Mouse (Mus musculus) embryo, embryonic 10 days (tissue): ENCODE data around the gene Tollip.
A peak's percentile ranks its signal among the peaks of the same experiment; 100 is the strongest.

Experiments used
- DNase-seq: peaks from one replicate; pipeline ENCODE4 v3.0.0-alpha.2; 2015; ENCODE audit warnings: low spot score

Gene Tollip

DNA sequence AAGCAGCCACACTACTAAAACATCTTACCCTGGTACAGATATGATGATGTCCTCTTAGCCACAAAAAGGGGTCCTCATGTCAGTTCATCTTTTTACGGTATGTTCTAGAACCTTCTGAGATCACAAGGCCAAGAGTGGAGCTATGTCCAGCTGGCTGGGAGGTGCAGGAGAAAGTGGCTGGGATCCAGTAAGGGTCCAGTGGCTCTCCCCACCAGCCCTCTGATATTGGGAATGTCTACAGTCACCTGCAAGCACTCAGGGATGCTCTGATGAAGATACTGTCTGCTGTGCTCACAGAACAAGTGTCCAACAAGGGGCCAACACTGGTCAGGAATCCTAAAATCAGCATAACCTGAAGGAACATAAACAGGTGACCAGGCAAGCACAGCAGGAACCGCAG, at the start of gene Tollip:
Gene Tollip, minus strand, starts transcription at position 101 of the 400 bp plus-strand sequence.
- no peak for DNase-seq

DNA sequence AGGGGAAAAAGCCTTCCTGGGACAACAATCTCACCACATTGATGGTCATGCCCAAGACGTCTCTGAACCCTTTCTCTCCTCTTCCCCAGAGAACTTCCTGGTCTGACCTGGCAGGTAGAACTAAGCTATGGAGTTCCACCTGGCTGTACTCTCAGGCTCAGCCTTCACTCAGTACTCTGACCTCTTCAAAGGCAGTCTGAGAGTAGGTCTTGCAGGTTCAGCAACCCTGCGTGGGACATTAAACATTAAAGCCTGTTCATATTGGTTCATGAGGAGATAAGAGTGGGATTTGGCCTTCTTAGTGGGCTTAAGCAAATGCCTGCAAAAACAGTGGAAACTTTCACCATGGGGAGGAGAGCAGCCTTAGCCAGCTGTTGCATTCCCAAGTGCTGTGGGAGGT, 48.0 kb upstream of the Tollip start:
- no peak for DNase-seq

DNA sequence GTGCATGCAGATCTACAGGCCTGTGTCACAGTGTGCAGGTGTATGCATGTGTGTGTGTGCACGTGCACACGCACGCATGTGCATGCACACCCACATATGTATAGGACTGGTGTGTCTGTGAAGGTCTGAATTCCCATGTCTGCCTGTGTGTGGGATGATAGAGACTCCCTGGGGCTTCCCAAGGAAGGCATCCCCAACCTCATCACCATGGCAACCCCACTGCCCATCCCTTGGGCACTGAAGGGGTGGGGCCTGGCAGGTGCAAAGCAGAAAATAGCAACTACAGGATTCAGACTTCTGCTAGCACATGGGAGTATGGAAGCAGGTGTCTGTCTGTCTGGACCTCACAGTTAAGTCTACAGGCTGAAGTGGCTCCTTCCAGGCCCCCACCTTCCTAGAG, 44.2 kb upstream of the Tollip start:
- no peak for DNase-seq

DNA sequence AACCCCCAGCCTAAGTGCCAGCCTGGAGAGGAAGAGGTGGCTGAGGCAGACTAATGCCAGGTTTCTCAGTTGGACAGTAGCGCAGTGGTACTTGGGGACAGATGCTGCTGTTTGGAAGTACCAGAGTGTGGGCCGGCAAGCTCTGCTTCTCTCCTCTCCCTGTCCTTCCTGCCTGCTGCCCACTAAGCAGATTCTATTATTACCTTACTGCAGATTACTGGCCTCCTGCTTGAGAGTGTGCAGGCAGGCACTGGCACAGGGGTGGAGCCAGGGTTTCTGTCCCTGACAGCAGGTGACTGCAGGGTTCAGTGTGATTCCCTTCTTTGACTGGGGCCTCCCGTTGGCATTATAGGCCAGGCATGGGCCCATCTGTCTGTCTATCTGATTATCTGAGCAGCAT, 43.2 kb upstream of the Tollip start:
- no peak for DNase-seq

DNA sequence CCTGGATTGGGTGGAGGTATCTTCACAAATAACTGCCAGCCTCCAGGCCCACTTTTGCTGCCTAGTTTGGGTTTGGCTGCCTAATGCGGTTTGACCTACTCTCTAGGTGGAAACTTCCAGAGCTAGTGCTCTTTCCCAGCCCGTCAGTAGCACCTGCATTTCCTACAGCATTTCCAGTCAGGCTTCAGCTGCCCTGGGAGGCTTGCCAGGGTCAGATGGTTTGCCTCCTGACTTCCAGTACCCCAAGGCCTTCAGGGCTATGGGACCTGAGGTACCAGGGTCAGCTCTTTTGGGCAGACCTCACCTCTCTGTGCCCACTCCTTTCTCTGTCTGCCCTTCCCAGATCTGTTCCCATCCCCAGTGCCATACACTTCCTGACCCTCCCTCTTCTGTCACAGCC, 42.6 kb upstream of the Tollip start:
- no peak for DNase-seq

DNA sequence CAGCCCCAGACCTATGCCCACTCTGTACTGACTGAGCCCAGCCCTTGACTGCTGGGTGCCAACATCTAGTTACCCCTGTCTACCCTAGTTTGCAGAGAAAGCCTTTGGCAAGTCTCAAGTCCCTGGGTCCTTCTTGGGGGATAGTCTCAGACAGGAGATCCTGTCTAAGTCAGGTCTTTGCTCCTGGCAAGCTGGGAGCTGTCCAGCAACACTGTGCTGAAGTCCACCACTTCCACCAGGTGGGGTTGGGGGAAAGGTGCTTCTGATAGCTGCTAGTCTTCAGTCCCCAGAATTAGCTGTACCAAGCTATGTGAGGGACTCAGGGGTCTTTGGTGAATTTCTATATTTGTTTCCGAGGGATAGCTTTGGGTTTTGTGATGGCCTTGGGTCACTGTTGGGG, 40.8 kb upstream of the Tollip start:
- DNase-seq: peak; percentile 60

DNA sequence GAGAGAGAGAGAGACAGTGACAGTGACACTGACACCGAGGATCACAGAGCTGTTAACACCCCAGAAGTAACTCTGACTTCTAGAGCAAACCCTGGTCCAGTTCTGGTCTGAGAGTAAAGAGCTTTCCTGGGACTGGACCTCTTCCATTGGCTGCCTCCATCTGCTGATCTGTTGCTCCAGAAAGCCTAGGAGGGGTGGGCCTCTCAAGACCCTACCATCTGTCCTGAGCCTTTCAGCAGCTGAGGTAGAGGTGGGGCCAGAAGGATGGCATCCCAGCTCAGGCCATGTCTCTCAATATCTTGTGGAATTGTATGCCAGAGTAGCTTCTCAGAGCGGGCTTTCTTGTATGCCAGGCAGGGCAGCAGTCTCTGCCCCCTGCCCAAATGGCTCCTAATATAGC, 39.9 kb upstream of the Tollip start:
- DNase-seq: no peak

DNA sequence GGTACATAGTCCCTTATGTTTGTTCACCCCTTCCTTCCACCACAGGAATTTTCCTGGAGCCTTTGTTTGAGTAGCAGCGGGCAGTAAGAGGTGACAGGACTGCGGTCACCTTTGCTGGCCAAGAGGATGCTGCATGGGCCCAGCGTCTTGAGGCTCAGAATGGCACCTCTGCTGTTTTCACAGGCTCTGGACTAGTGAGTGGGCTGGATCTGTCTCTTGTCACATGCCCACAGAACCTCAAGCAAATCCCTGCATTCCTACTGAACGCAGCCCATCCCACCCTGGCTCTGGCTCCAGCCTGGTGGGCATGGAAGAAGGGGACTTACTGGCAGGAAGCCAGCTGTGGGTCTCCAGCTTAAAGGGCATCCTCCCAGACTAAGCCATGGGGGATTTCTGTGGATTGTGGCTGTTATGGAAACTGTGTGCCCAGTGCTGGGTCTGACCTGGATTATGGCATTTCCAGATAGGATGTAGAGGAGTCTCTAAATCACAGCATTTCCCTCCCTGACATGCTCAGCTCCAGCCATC, 39.3 kb upstream of the Tollip start:
- DNase-seq: no peak

DNA sequence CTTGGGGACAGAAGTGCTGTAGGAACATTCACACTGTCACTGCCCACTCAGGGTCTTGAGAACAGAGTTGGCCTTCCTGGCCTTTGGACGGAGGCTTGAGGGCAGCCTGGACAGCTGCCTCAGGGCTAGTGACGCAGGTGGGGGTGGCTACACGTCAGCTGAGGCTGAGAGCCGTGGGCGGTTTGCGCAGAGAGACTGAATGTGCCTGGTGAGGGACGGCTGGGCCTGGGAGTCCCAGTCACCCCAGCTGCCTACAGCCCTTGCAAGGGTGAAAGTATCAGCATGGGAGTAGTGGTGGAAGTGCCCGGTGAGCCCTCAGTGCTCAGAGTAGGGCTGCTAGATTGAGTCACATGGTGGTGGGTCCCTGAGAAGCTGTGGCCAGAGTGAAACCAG, 37.9 kb upstream of the Tollip start:
- DNase-seq: no peak

DNA sequence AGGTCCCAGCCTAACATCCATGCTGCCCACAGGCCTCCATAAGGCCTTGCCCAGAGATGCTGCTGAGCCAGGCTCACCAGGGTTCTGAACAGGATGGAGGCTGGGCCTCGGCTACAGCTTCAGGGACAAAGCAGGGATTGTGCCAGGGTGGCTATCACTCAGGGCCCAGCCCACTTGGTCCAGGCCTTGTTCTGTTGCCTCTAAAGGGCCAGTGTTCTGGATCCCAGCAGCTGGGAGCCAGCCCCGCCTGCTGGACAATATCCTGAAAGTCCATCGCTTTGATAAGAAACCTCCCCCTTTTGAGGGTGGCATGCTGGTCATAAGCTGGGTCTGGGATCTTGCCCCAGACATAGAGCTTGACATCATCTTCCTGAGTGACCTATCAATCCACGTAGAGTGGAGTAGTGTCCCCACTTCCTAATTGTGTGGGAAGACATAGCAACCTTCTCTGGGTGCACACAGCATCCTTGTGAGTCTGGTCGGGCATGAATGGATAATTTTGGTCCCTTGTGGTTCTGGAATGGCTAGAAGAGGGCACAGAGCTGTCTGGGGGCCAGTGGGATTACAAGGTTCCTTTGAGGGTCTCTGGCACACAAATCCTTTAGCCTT, 37.4 kb upstream of the Tollip start:
- no peak for DNase-seq

DNA sequence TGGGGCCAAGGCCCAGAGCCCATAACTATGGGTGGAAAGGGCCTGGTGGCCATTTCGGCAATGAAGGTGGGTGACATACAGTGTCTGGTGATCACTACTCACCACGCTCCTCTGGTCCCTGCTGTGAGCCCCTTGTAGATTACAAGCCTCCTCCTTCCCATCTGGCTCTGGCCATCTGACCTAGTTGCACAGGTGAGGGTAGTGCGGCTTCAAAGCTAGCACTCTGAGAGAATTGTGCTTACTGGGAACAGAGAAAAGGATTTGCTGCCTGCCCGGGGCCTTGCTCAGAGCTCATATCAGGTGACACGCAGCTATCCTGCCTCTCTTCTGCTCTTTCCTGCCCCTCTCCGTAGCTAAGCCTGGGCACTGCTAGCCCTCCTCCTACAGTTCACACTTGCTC, 35.3 kb upstream of the Tollip start:
- DNase-seq: no peak

DNA sequence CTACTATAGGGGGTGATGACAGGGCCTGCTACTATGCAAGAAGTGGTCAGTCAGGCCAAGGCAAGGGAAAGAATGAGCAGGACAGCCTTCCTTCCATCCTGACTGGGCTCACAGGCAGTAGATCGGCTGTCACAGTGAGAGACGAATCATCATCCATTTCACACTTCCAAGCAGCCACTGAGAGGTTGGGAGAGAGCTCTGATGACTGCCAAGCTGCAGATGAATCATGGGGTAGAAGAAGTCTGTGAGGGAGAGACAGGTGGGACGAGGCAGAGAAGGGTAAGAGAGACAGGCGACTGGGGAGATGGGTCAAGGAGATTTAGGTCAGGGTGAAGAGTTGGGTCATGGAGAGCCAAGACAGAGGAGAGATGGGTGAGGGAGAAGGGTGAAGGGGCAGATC, 34.6 kb upstream of the Tollip start:
- DNase-seq: no peak

DNA sequence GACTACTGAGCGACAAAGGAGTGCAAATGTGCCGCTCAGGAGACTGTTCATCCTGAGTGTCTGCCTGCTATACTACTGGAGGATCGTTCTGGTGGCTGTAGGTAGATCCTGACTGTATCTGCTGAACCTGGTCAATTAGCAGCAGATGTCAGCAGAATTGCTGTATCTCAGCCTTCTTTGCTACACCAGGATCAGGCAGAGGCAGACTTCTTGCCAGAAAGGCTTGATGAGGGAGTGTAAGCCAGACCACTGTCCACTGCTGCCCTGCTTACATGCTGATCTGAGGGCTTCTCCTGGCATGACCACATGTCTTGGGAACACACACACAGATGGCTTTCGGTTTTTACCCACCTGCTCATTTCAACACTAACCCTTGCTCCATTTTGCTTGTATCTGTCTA, 33.5 kb upstream of the Tollip start:
- DNase-seq: no peak

DNA sequence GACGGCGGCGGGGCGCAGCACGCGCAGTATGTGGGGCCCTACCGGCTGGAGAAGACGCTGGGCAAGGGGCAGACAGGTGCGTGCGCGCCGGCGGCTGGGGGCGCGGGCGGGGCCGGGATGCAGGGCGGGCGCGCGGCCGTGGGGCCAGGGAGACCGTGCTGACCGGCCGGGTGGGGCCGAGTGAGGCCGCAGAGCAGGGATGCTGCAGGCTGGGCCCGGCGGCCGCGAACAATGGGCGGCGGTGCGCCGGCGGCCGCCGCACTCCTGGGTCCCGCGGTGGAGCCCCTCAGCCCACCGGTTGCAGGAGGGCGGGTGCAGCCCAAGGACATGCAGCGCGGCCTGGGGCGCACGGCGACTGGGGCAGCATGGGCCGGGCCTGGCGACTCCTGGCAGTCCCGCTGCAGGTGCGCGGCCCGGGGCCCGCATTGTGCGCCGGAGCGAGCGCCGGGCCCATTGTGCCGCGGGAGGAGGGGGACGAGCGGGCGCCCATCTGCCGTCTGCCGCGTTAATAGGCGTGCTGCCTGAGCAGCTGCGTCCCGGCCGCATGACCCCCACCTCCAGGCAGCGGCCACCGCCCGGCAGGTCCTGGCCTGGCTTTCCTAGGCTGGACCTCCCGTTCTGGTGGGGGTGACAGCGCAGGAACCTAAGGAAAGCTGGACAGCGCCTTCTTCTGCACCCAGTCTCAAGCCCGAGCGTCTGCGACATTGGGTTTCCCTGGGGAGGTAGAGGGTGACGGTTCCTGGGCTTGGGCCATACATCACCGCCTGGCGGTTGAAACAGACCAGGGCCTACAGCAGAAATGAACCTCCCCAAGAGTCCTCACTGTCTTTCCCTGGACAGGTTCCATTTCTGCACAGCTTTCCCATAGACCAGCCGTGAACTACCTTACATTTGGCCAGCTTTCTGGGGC, 32.1 kb upstream of the Tollip start:
- DNase-seq: peak; percentile 61

DNA sequence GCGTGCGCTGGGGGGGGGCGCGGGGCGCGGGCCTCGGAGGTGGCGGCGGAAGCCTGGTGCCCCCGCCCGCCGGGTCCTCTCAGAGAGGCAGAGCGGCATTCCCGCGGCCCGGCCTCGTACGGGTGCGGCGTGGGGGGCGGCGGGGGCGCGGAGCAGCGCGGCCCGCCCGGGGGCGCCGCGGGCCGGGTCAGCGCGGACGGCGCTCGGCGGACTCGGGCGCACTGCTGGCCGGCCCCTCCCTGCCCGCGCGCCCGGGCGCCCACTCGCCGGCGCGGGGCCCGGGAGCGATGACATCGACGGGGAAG, 31.4 kb upstream of the Tollip start:
- DNase-seq: no peak

DNA sequence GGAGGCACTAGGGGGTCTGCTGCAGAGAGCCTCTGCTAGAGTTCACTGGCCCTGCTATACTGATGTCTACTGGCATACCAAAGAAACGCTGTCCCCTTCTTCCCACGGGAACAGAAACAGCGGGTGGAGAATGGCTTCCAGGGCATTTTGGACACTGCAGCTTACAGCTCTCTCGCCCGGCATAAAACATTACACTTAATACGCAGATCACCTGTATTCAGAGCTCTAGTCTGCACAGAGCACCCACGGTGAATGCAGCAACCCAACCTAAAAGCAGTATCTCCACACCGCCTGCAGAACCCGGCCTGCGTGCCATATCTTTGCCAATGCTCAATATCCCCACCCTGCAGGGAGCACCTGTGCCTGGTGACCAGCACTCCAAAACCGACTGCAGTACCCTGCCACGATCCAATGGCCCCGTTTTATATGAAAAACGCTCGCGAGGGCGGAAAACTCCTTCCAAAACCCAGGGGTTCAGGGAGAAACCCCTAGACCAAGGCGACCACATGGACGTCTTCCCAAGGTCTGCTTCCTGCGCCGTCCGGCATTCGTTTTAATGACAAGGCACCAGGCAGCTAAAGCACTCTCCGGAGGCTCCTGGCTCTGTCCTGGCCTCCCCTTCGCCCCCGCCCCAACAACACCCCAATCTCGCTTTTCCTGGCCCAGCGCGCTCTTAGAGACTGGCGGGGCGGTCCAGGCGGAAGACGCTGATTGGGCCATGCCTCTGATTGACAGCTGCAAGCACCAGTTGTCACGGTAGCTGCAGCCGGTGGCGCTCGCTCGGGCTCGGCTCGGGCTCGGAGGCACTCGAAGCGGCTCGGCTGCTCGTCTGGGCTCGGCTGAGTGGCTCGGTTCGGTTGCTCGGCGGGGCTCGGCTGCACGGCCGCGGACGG, 30.8 kb upstream of the Tollip start, which contains the start of gene Brsk2:
Gene Brsk2, plus strand, starts transcription at position 846 of the 893 bp plus-strand sequence.
- DNase-seq: peak; percentile 97

DNA sequence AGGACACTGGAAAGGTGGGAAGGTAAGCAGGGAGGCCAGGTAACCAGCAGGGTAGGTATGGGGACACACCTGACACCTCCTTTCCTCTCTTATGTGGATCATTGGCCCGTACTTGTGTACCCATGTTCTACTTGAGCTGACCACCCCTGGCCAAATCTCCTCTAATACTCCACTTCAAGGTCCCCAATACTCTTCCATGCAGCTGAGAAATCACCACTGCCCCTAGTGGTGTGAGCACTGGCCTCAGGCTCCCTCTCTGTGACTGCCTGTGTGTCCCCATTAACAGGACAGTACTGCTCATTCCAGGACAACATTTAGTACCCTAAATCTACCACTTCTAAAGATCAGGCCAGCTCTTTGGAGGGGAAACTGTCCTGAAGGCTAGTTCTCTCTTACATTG, 29.7 kb upstream of the Tollip start:
- peak; percentile 22 for DNase-seq

DNA sequence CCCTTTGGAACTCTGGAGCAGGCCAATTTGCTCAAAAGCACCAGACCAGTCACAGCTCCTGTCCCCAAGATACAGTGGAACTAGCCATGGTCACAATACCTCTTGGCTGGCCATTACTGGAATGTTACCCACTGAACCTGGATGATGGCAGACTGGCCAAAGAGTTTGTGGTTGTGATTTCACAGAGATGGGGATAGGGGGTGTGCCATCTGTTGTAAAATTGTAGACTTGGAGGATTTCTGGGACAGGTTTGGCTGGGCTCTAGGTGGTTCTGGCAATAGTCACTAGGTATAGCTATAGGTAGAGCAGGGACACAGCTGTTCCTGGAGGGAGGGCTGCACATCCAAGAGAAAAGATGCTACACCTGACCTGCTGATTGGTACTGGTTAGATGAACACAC, 29.2 kb upstream of the Tollip start:
- no peak for DNase-seq

DNA sequence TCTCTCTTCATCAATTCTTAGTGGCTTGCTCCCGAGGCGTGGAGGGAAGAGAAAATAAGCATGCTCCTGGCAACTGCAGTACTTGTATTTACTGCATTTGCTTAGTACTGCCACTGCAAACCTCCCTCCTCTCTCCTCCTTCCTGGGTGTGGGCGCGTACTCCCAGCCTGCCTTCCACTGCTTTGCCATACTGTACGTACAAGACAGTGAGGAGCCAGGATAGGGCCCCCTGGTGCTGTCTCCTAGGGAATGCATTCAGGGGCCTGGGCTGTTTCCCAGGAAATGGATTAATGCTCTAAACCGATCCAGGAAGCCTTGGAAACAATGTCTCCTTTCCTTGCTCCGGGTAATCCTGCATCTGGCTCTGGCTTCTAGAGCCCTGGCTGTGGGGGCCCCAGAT, 27.6 kb upstream of the Tollip start:
- DNase-seq: no peak

DNA sequence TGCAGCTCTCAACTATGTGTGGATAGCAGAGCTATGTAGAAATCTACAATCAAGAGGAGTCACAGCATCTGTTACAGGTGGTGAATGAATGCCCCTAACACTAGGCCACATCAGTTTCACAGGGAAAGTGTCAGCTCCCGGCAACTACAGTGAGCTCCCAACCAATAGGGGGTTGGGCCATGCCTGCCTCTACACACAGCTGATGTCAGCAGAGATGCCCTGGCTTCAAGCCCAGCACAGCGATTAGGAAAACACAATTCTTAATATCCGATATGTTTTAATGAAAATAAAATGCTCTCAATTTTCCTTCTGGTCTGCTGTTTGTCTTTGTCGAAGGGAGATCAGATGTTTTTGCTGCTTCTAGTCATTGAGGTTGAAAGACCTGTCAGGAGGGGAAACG, 25.1 kb upstream of the Tollip start:
- DNase-seq: no peak

DNA sequence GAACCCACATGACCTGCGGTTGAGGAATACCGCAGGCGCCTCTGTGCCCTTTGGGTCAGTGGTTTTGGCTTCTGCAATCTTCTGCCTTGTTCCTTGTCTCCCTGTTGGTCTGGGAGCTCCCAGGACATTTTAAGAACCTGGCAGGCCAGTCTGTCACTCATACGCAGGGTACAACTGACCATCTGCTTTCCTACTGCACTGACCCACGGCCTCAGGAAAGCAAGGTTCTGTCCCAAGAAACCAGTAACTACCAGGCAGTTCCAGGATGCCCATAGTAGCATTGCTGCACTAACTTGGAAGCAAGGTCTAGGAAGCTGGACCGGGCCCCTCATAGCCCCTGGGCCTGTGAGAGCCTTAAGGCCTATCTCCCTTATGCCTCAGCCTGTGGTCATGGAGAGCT, 16.6 kb upstream of the Tollip start:
- no peak for DNase-seq

DNA sequence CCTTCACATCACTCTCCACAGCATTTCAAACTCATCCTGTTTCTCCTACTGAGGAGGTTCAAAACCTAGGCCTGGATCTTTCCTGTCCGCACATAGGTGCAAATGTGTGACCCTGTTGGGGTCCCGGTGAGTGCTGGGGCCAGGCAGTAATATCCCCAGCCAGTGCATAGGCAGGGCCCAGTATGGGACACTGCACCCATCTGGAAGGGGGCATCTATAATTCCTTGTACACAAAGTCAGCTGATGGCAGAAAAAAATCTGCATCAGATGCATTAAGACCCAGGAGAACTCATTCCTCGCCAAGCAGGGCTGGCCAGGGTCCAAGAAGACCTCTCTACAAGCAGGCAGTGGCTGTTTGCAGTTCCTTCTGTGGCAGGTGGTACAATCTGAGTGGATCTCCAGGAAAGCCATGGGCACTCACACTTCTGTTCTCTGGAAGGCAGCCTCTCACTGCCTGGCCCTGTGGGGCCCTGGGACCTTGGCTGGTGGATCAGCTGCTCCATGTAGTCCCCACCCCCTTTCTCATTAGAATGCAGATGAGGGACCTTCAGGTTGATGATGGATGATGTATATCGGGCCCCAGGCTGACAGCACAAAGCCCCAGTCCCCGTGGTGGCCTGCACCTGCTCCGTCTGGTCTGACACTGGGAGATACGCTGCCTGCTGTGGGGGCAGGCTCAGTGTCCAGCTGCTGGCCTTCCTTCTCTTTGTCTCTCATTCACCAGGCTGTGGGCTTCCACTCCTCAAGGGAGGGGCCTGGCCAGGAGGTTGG, 16.0 kb upstream of the Tollip start:
- peak; percentile 31 for DNase-seq
